Mouse (Mus musculus) left cerebral cortex, adult 18-20 months (tissue): ENCODE measurements at regions not wholly inside any gene's neighbourhood (a gene's known extent, or its start where the extent isn't known, plus 50 kb on each side); places are given as distances from the start of the nearest gene placed in this dataset.

Experiments
- DNase-seq, 2 experiments: peaks; one replicate each; pipeline ENCODE4 v3.0.0; 2021 to 2022; ENCODE audit warnings: low spot score in 2 of 2, mixed read lengths in 1 of 2

- no peak for DNase-seq
These were observed 421.2 kb downstream of the Btg1 start for GRCm38 (mm10) chr10:97038025-97038424.

GRCm38 (mm10) chr10:97047566-97047965 is 430.8 kb downstream of the Btg1 start:
- DNase-seq: no peak

GRCm38 (mm10) chr10:97047996-97048395 is 431.2 kb downstream of the Btg1 start:
- no peak for DNase-seq

- no peak for DNase-seq
These were observed 424.9 kb upstream of the Dcn start for GRCm38 (mm10) chr10:97054472-97054871.

- no peak for DNase-seq
These were observed 417.4 kb upstream of the Dcn start for GRCm38 (mm10) chr10:97061961-97062360.

- no peak for DNase-seq
These were observed 414.9 kb upstream of the Dcn start for GRCm38 (mm10) chr10:97064546-97064945.

GRCm38 (mm10) chr10:97078022-97078473 is 401.4 kb upstream of the Dcn start:
- peak; percentile 72 for DNase-seq

GRCm38 (mm10) chr10:97079575-97079974 is 399.8 kb upstream of the Dcn start:
- no peak for DNase-seq

- DNase-seq: no peak
These were observed 392.1 kb upstream of the Dcn start for GRCm38 (mm10) chr10:97087286-97087685.

GRCm38 (mm10) chr10:97090254-97090653 is 389.2 kb upstream of the Dcn start:
- DNase-seq: no peak

- DNase-seq: no peak
These were observed 385.5 kb upstream of the Dcn start for GRCm38 (mm10) chr10:97093886-97094285.

GRCm38 (mm10) chr10:97114501-97114900 is 364.9 kb upstream of the Dcn start:
- no peak for DNase-seq

- DNase-seq: no peak
These were observed 356.7 kb upstream of the Dcn start for GRCm38 (mm10) chr10:97122693-97123092.

- no peak for DNase-seq
These were observed 337.8 kb upstream of the Dcn start for GRCm38 (mm10) chr10:97141561-97141960.

GRCm38 (mm10) chr10:97158561-97159395 is 320.6 kb upstream of the Dcn start:
- DNase-seq: no peak

- DNase-seq: no peak
These were observed 320.0 kb upstream of the Dcn start for GRCm38 (mm10) chr10:97159396-97159760.

- DNase-seq: no peak
These were observed 319.4 kb upstream of the Dcn start for GRCm38 (mm10) chr10:97159831-97160575.

GRCm38 (mm10) chr10:97160892-97161291 is 318.5 kb upstream of the Dcn start:
- DNase-seq: no peak

- DNase-seq: no peak
These were observed 300.9 kb upstream of the Dcn start for GRCm38 (mm10) chr10:97178468-97178867.

- no peak for DNase-seq
These were observed 289.7 kb upstream of the Dcn start for GRCm38 (mm10) chr10:97189696-97190095.

GRCm38 (mm10) chr10:97211238-97211695 is 268.1 kb upstream of the Dcn start:
- DNase-seq: no peak

- no peak for DNase-seq
These were observed 267.5 kb upstream of the Dcn start for GRCm38 (mm10) chr10:97211785-97212398.
